Mouse (Mus musculus): Measurements from ENCODE around the gene Gal3st1. TPM values are rescaled to one million over a fixed set of nuclear protein-coding genes. Genes with fewer than 3 reads are reported as not detected.

Gal3st1 gene
- polyA plus RNA-seq, 3 experiments from 2014 or later = not detected

DNA sequence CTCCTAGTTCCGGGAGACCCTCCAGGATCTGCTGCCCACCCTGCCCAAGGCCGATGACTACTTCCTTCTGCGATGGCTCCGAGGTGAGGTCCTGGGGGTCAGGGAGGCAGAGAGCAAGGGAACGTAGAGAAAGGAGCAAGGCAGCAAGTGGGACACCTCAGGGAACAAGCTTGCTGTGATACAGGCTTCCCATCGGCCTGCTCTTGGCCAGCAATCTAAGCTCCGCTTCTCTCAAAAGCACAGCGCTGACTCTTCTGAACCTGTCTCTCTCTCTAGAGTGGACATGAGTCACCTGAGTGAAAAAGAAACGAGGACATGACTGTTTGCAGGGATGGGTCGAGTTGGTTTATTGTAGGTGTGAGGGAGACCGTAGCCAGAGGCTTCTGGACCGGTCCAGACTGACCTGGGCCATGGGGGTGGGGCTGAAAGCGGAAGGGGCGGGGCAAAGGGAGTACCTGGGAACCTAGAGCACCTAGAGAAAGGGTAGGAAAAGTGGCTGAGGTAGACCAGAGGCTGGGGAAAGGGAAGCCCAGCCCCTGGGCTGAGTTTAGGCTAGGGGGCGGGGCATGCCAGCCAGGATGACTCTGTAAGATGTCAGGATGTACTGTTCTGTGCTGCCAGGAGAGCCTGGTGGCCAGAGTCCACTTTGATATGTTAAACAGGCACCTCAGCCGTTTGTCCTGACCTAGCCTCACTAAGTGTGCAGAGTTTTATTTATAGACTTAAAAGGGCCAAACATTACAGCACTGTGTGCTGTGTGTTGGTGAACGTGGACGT is 51.9 kb downstream of the Gal3st1 start:
- no peak for ATAC-seq

DNA sequence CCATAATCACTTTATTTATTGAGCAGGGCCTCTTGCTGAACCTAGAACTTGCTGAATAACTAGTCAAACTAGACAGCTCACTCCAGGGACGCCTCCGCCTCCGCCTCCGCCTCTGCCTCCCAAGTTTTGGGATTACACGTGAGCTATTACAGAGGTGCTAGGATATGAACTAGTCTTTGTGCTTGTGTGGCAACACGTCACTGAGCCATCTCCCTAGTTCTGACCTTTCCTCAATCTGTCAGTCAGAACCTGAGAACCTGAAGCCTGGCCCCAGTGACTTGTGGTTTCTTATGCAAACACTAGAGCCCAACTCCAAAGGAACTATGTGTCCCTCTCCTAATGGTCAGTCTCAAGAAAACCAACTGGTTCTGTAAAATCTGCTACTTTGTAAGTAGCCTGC is 52.5 kb downstream of the Gal3st1 start:
- ATAC-seq = no peak

DNA sequence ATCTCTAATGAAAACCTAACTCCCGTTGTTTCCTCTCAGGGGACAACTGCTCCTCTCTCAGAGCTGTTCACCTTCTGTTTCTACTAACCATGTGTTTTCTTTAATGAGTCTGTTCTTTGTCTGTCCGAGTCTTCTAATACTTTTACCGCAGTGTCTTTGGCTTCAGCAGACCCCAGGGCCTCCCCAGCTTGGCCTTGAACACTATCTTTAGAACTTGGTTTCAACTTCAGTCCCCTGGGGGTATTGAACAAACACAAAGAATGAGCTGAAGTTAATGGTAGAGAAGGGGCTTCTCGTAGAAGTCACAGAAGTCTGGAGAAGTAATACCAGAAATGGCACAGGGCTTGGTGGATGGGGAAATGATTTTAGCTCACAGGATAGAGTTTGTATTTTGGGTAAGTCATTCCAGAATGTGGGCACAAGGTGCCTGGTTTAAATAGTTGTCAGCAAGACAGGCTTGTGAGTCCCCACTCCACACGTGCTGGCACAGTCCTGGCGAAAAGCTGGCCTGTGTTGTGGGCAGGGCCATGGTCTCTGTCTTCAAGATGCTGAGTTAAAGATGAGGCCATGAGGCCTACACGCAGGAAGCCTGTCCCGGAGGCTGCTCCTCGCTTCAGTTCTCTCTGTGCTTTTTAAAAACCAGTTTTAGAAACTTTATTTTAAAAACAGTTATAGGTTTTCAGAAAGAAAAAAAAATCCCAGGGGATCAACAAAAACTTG is 53.1 kb downstream of the Gal3st1 start:
- no peak for ATAC-seq

DNA sequence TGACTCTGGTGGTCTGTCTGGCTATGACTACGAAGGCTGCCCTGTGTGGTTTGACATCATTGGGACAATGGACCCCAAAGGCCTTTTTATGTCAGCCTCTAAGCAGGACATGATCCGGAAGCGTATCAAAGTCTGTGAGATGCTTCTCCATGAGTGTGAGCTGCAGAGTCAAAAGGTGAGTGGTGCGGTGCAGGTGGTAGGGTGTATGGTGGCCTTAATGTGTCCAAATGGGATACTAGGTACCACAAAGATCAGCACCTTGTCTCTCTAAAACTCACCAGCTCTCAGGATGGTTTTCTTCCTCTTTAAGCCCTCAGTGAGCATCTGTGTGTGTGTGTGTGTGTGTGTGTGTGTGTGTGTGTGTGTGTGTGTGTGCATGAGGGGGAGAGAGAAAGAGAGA is 56.5 kb downstream of the Gal3st1 start:
- ATAC-seq = no peak

DNA sequence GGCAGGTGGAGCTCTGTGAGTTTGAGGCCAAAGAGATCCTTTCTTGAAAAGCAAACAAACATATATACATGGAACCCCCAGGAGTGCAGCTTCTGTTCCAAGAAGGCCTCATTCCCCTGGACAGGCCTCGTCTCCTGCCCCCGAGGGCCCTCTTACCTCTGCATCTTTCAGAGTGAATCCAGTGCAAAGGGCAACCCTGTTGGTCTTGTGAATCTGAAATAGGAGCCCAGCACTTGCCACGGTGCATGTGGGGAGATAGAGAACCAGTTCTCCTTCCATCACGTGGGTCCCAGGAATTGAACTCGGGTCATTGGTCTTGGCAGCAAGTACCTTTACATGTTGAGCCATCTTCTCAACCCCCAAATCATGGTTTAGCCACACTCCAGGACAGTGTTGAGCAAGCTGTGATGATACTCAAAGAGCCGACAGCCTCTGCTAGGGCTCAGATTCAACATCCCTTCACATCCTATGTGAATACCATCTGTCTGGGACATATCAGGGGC is 57.7 kb downstream of the Gal3st1 start:
- ATAC-seq = no peak

DNA sequence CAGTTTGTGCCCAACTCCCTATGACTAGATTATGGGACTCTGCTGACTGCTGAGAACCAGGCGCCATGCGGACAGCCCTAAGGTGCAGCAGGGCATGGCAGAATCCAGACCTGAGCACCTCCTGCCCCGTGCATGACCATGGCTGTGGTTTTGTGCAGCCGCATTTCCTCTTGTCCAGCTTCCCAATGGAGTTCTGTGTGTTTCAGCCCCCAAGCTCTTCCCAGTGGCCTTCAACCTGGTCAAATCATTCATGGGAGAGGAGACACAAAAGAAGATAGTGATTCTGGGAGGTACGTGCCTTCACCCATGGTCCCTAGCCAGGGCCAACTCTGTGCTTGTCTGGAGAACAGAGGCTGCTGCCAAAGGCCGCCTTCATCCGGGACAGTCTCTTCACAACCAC is 59.6 kb downstream of the Gal3st1 start:
- no peak for ATAC-seq

DNA sequence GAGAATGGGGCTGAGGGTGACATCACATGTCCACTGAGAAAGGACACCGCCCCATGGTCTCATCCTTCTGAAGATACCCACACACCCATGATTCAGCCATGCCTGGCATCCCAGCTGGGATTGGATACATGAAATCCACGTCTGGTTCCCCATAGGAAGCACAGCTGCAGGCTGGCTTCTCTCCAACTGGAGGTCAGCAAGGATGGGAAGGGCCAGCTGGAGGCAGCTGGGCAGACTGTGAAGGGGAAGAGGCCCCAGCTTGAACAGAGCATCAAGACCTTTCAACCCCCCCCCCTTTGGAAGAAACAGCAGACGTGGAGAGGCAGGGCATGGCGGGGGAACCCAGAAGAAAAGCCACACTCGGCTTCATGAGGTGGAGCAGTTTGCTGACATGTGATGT is 63.1 kb downstream of the Gal3st1 start:
- ATAC-seq = no peak

DNA sequence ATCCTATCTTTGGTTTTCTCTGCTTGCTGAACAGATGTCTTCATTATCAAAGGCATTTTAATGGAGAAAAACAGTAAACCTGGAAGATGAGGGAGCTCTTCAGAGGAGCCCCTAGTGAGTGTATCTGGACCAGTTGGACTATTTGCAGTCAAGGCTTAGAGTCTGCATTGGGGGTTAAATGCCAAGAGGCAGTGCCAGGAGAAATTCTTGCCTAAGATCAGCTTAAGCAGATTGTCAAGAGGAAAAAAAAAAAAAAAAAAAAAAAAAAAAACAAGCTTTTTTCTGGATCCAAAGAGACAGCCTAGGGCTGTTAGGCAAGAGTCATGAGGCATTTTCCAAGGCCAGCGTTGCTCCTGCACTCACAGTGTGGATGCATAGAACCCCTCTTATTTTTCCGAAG is 64.3 kb downstream of the Gal3st1 start:
- ATAC-seq = no peak

DNA sequence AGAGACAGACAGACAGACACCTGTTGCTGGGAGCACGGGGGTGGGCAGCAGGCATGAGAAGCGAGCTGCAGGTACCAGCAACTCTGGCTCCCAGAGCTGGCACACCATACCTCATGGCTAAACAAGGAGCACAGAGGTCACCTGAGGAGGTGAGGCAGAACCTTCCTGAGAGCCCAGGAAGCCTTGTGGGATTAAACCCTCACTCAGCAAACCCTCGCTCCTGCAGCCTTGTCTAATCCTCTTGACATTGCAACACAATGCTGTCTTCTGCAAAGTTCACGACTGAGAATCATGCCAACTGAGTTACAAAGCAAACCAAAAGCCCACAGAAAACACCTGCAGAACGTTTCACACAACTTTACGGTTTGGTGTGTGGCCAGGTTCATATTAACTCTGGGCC is 65.0 kb downstream of the Gal3st1 start:
- no peak for ATAC-seq

Other genes with a start within 250 kb of the Gal3st1 start
- gene Osbp2, start 119.7 kb upstream of the Gal3st1 start, polyA plus RNA-seq (2017; shearing (Covaris generic)) = not detected
- gene 4921536K21Rik, start 88.5 kb upstream of the Gal3st1 start, polyA plus RNA-seq (2017; shearing (Covaris generic)) = not detected
- gene Dusp18, start 88.4 kb upstream of the Gal3st1 start, polyA plus RNA-seq (2017; shearing (Covaris generic)) = under 1 TPM in 2 of 3 experiments, not detected in 1; 0.21 to 0.32 TPM
- 1 to 10 TPM; 1.3 to 2.3 (median 1.5) TPM for gene Slc35e4, start 69.0 kb upstream of the Gal3st1 start, polyA plus RNA-seq (2017; shearing (Covaris generic))
- gene Tcn2, start 51.5 kb upstream of the Gal3st1 start, polyA plus RNA-seq (2017; shearing (Covaris generic)) = 10 to 100 TPM; 11.0 to 29.1 (median 23.6) TPM
- 10 to 100 TPM; 51.8 to 88.6 (median 72.7) TPM for gene Pes1, start 19.7 kb upstream of the Gal3st1 start, polyA plus RNA-seq (2017; shearing (Covaris generic))
- under 1 TPM in 1 of 3 experiments, not detected in 2; 0.50 TPM for gene 4930556J24Rik, start 6.9 kb upstream of the Gal3st1 start, polyA plus RNA-seq (2017; shearing (Covaris generic))
- gene Sec14l4, start 47.8 kb downstream of the Gal3st1 start, polyA plus RNA-seq (2017; shearing (Covaris generic)) = not detected
- not detected for gene Sec14l3, start 81.2 kb downstream of the Gal3st1 start, polyA plus RNA-seq (2017; shearing (Covaris generic))
- 1 to 10 TPM; 1.1 to 3.8 (median 3.2) TPM for gene Mtfp1, start 111.8 kb downstream of the Gal3st1 start, polyA plus RNA-seq (2017; shearing (Covaris generic))
- gene Sec14l2, start 139.8 kb downstream of the Gal3st1 start, polyA plus RNA-seq (2017; shearing (Covaris generic)) = 1 to 10 TPM in 2 of 3 experiments, under 1 TPM in 1; 0.79 to 2.7 (median 1.3) TPM
- gene Rnf215, start 151.6 kb downstream of the Gal3st1 start, polyA plus RNA-seq (2017; shearing (Covaris generic)) = 10 to 100 TPM in 1 of 3 experiments, 1 to 10 TPM in 2; 7.5 to 10.4 (median 8.4) TPM
- 1 to 10 TPM; 1.5 to 2.9 (median 2.9) TPM for gene Ccdc157, start 176.7 kb downstream of the Gal3st1 start, polyA plus RNA-seq (2017; shearing (Covaris generic))
- 10 to 100 TPM; 54.2 to 71.2 (median 66.6) TPM for gene Sf3a1, start 176.7 kb downstream of the Gal3st1 start, polyA plus RNA-seq (2017; shearing (Covaris generic))
- gene Tbc1d10a, start 203.2 kb downstream of the Gal3st1 start, polyA plus RNA-seq (2017; shearing (Covaris generic)) = 10 to 100 TPM; 14.3 to 20.5 (median 19.0) TPM
- 10 to 100 TPM; 25.7 to 42.0 (median 37.8) TPM for gene Castor1, start 234.6 kb downstream of the Gal3st1 start, polyA plus RNA-seq (2017; shearing (Covaris generic))